Mouse (Mus musculus): ENCODE results near the gene Ust.

The Ust gene

DNA sequence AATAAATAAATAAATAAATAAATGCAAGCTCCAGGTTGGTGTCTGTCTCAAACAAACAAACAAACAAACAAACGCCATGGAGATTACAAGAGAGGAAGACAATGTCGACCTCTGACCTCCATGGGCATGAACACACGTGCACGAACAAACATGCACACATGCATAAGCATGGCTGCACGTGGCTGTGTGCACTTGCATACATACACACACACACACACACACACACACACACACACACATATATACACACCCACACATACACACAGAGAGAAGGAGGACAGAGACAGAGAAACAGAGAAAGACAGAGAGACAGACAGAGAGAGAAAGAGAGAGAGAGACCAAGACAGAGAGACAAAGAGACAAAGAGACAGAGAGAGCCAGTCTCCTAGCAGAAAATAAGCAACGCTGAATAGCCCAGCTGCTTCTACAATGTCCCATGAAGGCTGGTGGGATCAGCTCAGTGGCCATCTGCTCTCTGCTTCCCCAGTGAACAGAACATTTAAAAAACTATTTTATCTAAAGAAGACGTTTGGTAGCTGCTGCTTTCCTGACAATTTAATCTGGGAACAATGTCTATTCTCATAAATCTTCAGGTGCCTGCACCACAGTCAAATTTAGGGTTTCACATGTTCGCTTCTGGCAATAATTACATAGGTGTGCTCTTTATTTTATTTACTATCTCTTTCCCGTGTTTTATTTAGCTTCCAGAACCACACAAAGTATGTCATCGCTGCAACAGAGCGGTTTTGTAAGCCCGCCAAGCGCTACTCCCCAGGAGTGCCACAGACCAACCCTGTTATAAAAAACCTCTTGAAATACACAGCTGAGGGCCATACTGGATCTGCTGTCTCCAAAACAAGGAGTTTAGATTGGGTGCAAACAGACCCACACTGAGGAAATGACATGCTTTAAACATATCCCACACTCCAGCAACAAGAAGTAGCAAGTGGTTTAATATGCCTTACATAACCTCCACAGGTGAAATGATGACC is 89.5 kb downstream of the Ust start:
- DNase-seq (ENCODE audit: extremely low spot score), result no peak

GRCm38 (mm10) chr10:8427671-8428364 is 90.8 kb downstream of the Ust start:
- DNase-seq (ENCODE audit: extremely low spot score), result no peak

GRCm38 (mm10) chr10:8419496-8420009 is 99.1 kb downstream of the Ust start:
- DNase-seq (ENCODE audit: extremely low spot score), result no peak

DNA sequence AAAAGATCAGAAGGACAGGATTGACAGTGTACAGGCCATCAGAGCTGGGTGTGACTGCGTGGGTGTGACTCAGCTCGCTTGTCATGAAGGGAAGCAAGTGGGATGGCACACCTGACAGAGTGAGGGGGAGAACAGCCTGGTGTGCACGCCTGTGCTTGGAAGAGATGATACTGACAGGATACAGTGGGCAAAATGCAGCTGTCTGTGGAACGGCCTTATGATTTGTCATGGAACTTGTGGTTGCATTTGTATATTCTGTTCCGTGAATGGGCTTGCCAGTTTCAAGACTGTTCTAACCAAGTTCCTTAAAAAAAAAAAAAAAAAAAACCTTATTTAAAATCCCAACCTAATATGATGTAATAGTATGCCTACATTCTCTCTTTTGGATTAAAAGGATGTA is 103.2 kb downstream of the Ust start:
- no peak for DNase-seq (ENCODE audit: extremely low spot score)

DNA sequence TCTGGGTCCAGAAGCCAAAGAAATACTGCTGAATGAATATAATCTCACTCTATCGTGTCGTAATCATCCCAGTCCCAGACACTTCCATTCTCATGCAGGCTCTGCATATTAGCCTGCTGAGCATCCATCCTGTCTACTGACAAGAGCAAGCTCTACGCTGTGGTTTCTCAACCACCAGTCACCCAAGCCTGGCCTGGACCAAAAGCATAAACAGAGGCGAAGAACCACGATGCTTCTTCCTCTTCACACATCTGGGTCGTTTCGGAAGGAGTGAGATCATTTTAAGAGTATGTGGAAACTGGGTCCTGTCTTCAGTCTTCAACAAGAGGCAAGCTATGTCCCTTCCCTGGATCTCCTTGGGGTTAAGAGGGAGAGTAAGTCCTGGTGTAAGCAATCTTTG is 103.6 kb downstream of the Ust start:
- no peak for DNase-seq (ENCODE audit: extremely low spot score)

- no peak for DNase-seq (ENCODE audit: extremely low spot score)
Measured at GRCm38 (mm10) chr10:8405141-8405540, 113.5 kb downstream of the Ust start.

GRCm38 (mm10) chr10:8392226-8392625 is 126.4 kb downstream of the Ust start:
- DNase-seq (ENCODE audit: extremely low spot score), result no peak

DNA sequence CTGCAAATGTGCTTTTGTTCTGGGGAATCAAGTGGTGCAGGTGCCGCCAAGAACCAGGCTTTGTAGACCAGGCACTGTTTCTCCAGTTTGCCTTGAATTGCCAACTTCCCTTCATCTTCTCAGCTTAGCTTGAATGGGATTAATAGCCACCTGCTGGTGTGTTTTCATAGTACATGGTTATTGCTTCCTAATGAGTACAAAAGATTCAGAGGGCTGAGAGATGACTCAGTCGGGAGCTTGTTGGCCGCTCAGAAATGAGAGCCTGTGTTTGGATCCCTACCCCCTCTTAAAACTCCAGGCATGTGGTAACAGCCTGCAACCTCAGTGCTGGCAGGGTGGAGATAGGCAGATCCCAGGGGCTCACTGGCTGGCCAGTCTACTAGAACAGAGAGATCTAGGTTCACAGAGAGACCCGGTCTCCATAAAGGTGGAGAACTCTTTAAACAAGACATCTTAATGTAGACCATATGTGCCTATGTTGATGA is 127.3 kb downstream of the Ust start:
- DNase-seq (ENCODE audit: extremely low spot score), result peak; percentile 5

- DNase-seq (ENCODE audit: extremely low spot score), result no peak
Measured at GRCm38 (mm10) chr10:8388239-8388638, 130.4 kb downstream of the Ust start.

- DNase-seq (ENCODE audit: extremely low spot score), result no peak
Measured at GRCm38 (mm10) chr10:8369894-8370500, 148.6 kb downstream of the Ust start.

DNA sequence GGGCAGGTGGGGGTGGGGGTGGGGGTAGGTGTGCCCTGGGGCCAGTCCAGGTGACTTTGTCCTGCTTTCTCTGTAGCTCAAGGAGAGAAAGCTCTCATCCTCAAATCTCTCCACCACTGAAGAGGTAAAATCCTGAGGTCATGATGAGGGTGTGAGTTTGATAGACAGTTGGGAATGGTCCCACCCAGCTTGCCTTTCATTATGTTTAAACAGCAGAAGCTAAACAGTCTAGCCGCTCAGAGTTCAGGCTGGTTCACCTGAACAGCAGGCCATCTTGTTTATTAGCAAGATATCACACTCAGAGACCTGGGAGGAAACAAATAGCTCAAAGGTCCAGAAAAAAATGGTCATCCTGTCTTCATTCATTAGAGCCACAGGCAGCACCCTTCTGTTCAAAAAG is 152.8 kb downstream of the Ust start:
- no peak for DNase-seq (ENCODE audit: extremely low spot score)

GRCm38 (mm10) chr10:8364182-8364581 is 154.4 kb downstream of the Ust start:
- no peak for DNase-seq (ENCODE audit: extremely low spot score)

- DNase-seq (ENCODE audit: extremely low spot score), result no peak
Measured at GRCm38 (mm10) chr10:8363281-8363680, 155.3 kb downstream of the Ust start.

- DNase-seq (ENCODE audit: extremely low spot score), result no peak
Measured at GRCm38 (mm10) chr10:8358286-8359045, 160.2 kb downstream of the Ust start.

- no peak for DNase-seq (ENCODE audit: extremely low spot score)
Measured at GRCm38 (mm10) chr10:8353534-8353933, 165.1 kb downstream of the Ust start.

- DNase-seq (ENCODE audit: extremely low spot score), result no peak
Measured at GRCm38 (mm10) chr10:8350626-8351025, 168.0 kb downstream of the Ust start.

GRCm38 (mm10) chr10:8347497-8347896 is 171.1 kb downstream of the Ust start:
- DNase-seq (ENCODE audit: extremely low spot score), result no peak

DNA sequence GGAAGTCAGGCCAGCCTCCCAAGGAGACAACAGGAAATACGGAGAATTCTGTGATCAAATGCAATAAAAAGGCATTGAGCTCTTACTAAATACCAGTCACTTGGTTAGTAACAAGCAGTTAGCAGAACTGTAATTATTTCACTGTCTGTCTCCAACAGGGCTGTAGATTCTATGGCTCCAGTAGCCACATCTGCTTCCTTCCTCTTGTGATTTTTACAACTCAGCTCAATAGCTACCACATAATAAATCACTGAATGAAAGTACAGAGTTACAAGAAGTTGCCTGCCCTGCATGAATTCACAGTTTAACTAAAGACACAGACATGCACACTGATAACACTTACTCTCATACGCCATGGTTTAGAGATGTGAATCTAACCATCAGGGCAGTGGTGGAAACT is 176.1 kb downstream of the Ust start:
- no peak for DNase-seq (ENCODE audit: extremely low spot score)

GRCm38 (mm10) chr10:8339645-8340428 is 178.8 kb downstream of the Ust start:
- DNase-seq (ENCODE audit: extremely low spot score), result no peak

- DNase-seq (ENCODE audit: extremely low spot score), result no peak
Measured at GRCm38 (mm10) chr10:8336601-8337000, 182.0 kb downstream of the Ust start.

DNA sequence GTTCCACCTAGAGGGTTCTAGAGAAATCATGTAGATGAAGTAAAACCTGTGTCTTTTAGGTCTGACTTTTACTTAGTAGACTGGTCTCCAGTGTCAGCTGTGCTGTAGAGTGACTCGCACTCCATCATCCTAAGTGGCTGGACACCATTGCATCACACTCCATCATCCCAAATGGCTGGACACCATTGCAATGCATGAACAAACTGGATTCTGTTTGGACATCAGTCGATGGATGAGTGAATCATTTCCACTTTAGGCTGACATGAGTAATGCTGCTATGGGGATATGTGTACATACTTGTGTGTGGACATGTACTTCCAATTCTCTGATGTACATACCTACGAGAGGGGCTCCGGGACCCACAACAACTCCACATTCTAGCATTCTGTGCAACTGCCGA is 187.7 kb downstream of the Ust start:
- DNase-seq (ENCODE audit: extremely low spot score), result no peak

Measured in embryo, embryonic 9.5 days (tissue).